Mouse (Mus musculus): ENCODE measurements around the gene Olfr748. TPM values are rescaled to one million over a fixed set of nuclear protein-coding genes. Genes with fewer than 3 reads are reported as not detected.

Gene Olfr748
- polyA plus RNA-seq (2017; shearing (Covaris generic)) = not detected

DNA sequence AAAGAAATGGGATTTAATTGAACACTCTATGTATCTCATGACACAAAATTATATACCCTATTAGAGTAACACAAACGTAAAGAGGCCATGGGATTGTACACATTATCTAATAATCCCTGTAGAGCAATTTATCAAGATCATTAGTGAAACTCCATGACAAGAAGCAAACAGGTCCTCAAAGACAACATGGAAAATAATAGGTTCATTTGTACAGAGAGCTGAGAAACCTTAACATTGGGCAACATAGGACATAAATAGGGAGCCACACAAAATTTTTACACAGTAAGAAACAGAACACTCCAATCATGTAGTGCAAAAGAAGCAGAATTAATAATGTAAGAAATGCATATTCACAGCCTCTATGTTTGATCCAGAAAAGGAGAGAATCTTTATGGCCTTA lies at the start of gene Olfr748:
Gene Olfr748 (plus strand): TSS at position 301 of the 400 bp plus-strand sequence.

DNA sequence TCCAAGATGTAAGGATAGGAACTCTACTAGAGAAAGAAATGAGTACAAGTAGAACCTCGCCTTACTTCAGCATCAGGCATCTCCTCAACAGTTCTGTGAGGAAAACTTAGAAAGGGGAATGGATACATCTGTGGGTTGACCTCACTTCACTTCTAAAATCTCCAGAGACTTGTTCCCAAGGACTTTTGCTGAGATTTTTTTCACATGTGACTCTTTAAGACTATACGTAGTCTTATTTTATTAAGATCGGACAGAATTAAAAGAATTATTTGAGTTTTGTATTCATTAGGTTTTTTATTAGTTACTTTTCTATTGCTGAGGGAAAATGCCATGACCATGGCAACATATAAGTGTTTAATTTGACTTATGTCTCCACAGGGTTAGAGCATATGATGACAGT lies 14.1 kb upstream of the Olfr748 start, which contains the start of gene Olfr747:
Gene Olfr747 (minus strand): TSS at position 101 of the 400 bp plus-strand sequence.

DNA sequence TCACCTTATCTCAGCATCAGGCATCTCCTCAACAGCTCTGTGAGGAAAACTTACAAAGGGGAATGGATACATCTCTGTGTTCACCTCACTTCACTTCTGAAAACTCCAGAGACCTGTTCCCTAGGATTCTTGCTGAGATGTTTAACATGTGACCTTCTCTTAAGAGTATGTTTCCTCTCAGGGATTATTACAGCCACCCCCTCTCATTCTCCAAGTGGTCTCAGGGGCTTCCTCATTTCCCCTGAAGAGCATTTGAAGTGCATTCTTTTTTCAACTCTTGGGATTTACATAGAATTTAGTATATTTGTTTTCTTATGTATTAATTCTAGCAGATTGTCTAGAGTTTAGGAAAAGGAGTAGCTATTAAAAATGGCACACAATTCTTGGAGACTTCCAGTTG lies 37.8 kb downstream of the Olfr748 start, which contains the start of gene Olfr749:
Gene Olfr749 (minus strand): TSS at position 101 of the 400 bp plus-strand sequence.

Other genes with a start within 250 kb of the Olfr748 start
- not detected for gene Olfr741, start 234.6 kb upstream of the Olfr748 start, polyA plus RNA-seq (2017; shearing (Covaris generic))
- not detected for gene Olfr742, start 203.8 kb upstream of the Olfr748 start, polyA plus RNA-seq (2017; shearing (Covaris generic))
- not detected for gene Olfr743, start 185.5 kb upstream of the Olfr748 start, polyA plus RNA-seq (2017; shearing (Covaris generic))
- gene Olfr744, start 92.5 kb upstream of the Olfr748 start, polyA plus RNA-seq (2017; shearing (Covaris generic)) = not detected
- gene Olfr745, start 68.0 kb upstream of the Olfr748 start, polyA plus RNA-seq (2017; shearing (Covaris generic)) = not detected
- not detected for gene Olfr746, start 60.3 kb upstream of the Olfr748 start, polyA plus RNA-seq (2017; shearing (Covaris generic))
- not detected for gene Olfr747, start 14.2 kb upstream of the Olfr748 start, polyA plus RNA-seq (2017; shearing (Covaris generic))
- not detected for gene Olfr749, start 37.7 kb downstream of the Olfr748 start, polyA plus RNA-seq (2017; shearing (Covaris generic))
- 125 TPM for gene Ttc5, start 78.1 kb downstream of the Olfr748 start, polyA plus RNA-seq (2017; shearing (Covaris generic))
- gene Ccnb1ip1, start 100.4 kb downstream of the Olfr748 start, polyA plus RNA-seq (2017; shearing (Covaris generic)) = not detected
- gene Parp2, start 100.5 kb downstream of the Olfr748 start, polyA plus RNA-seq (2017; shearing (Covaris generic)) = 76.4 TPM
- gene Tep1, start 163.2 kb downstream of the Olfr748 start, polyA plus RNA-seq (2017; shearing (Covaris generic)) = 28.8 TPM
- gene Klhl33, start 190.1 kb downstream of the Olfr748 start, polyA plus RNA-seq (2017; shearing (Covaris generic)) = 0.05 TPM
- gene Osgep, start 217.5 kb downstream of the Olfr748 start, polyA plus RNA-seq (2017; shearing (Covaris generic)) = 70.8 TPM
- 86.5 TPM for gene Apex1, start 217.6 kb downstream of the Olfr748 start, polyA plus RNA-seq (2017; shearing (Covaris generic))
- gene Pip4p1, start 223.5 kb downstream of the Olfr748 start, polyA plus RNA-seq (2017; shearing (Covaris generic)) = 6.1 TPM
- 55.3 TPM for gene Pnp, start 223.7 kb downstream of the Olfr748 start, polyA plus RNA-seq (2017; shearing (Covaris generic))
- gene Gm49342, start 237.1 kb downstream of the Olfr748 start, polyA plus RNA-seq (2017; shearing (Covaris generic)) = not detected
- 1.1 TPM for gene Pnp2, start 248.6 kb downstream of the Olfr748 start, polyA plus RNA-seq (2017; shearing (Covaris generic))

Measured in CD4-positive, CD25-positive, alpha-beta regulatory T cell, adult 9 weeks (primary cell).